Mouse (Mus musculus): ENCODE measurements around the gene Gskip. TPM values are rescaled to one million over a fixed set of nuclear protein-coding genes. Genes with fewer than 3 reads are reported as not detected.

Gskip gene
- polyA plus RNA-seq, 1 experiment, result 20.6 TPM

DNA sequence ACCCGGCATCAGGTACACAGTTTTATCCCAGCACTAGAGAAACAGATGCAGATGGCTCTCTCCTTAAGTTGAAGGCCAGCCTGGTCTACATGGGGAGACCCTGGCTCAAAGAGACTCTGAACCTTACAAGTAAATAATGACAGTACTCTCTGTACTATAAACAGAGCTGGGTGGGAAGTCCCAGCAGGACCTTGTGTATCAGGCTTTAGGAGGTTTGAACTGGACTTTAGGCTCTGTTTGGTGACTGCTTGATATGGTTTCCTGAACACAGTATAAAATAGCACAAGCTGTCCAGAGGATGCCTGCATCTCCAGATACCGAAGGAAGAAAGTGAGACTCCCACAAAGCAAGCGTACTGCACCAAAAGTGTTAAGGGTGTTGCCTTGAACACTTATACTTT lies 2.2 kb downstream of the Gskip start:
- Histone ChIP-seq H3K4me1 (ENCODE audit: control insufficient read depth, insufficient read depth, low read length) (peaks cover 15% of the 10 kb centered on the region), H3K27ac (ENCODE audit: insufficient read depth, low read depth, low read length) (no peak overlapping the region), H3K4me3 (ENCODE audit: insufficient read depth, low read length) (no peak overlapping the region)
- no peak for TF ChIP-seq POLR2A (IDR thresholded peaks at IDR 0.05; ENCODE audit: borderline replicate concordance, low read depth, low read length)
- no peak for TF ChIP-seq CTCF (IDR thresholded peaks at IDR 0.05; ENCODE audit: low read depth, low read length)

DNA sequence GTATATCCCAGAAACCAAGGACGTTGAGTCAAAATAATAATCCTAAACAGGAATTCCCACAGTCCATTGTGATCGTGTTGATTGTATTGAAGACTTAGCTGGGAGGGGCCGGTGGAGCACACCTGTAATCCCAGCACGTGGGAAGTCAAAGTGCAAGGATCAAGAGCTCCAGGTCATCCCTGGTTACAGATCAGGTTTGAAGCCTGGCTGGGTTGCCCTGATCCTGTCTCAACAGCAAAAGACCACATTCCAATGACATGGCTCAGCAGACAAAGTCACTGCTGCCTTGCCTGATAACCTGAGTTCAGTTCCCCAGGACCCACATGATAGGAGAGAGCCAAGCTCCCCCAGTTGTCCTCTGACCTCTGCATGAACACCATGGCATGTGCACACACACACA lies 2.8 kb downstream of the Gskip start:
- no peak for TF ChIP-seq POLR2A (IDR thresholded peaks at IDR 0.05; ENCODE audit: borderline replicate concordance, low read depth, low read length)
- no peak overlapping the region for H3K27ac ChIP-seq (ENCODE audit: insufficient read depth, low read depth, low read length)
- peaks cover 15% of the 10 kb centered on the region for H3K4me1 ChIP-seq (ENCODE audit: control insufficient read depth, insufficient read depth, low read length)
- H3K4me3 ChIP-seq (ENCODE audit: insufficient read depth, low read length), result no peak overlapping the region

DNA sequence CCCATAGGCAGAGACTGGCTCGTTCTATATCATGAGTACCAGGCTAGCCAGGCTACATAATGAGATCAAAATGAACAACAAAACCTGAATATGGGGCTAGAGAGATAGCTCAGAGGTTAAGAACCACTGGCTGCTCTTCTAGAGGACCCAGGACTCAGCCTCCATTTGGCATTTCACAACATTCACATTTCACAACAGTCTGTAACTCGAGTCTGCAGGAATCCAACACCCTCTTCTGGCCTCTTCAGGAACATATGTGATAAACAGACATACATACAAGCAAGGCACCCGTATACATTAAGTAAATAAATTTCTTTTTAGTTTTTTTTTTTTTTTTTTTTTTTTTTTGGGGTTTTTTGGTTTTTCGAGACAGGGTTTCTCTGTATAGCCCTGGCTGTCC lies 3.9 kb downstream of the Gskip start:
- TF ChIP-seq POLR2A (IDR thresholded peaks at IDR 0.05; ENCODE audit: borderline replicate concordance, low read depth, low read length), result no peak
- no peak overlapping the region for H3K4me3 ChIP-seq (ENCODE audit: insufficient read depth, low read length)
- H3K27ac ChIP-seq (ENCODE audit: insufficient read depth, low read depth, low read length), result no peak overlapping the region
- peaks cover 10% of the 10 kb centered on the region for H3K4me1 ChIP-seq (ENCODE audit: control insufficient read depth, insufficient read depth, low read length)

DNA sequence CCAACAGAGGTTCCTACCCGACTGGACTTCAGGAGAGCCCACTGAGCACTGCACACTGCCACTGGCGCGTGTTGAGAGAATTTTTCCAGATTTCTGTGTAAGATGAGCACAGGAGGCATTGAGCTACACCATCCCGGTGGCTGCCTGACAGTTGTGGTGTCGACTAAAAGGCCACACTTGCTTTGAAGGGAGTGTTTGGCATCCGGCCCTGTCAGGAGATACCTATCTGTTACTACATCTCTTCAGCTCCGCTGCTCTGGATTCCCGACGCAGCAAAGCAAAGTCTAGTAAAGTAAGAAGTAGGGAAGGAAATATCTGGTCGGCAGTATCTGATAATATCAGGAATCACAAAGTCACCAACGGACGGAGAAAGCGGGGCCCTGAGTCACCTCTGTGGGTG lies 4.8 kb downstream of the Gskip start:
- no peak overlapping the region for H3K4me3 ChIP-seq (ENCODE audit: insufficient read depth, low read length)
- H3K4me1 ChIP-seq (ENCODE audit: control insufficient read depth, insufficient read depth, low read length), result peaks cover 10% of the 10 kb centered on the region
- H3K27ac ChIP-seq (ENCODE audit: insufficient read depth, low read depth, low read length), result no peak overlapping the region
- TF ChIP-seq POLR2A (IDR thresholded peaks at IDR 0.05; ENCODE audit: borderline replicate concordance, low read depth, low read length) (no peak), CTCF (IDR thresholded peaks at IDR 0.05; ENCODE audit: low read depth, low read length) (no peak)

DNA sequence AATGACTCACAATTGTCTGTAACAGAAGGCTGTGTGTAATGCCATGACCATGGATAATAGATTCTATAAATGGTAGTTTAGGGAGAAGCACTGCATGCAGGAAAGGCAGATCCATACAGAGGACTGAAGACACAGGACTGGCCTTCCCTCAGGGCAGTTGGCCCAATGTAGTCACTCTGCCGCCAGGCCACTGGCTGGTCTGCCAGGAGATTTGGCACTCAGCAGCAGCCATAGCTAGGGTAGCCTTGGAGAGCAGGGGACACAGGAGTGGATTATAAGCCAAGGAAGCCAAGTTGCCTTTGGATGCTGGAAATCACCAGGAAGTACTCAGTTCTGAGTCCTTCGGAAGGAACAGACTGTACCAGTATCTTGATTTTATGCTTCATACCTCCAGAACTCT lies 9.4 kb downstream of the Gskip start:
- Histone ChIP-seq H3K4me3 (ENCODE audit: insufficient read depth, low read length) (no peak overlapping the region), H3K27ac (ENCODE audit: insufficient read depth, low read depth, low read length) (no peak overlapping the region), H3K4me1 (ENCODE audit: control insufficient read depth, insufficient read depth, low read length) (peaks cover 3% of the 10 kb centered on the region; the same call in 1 of the 2 replicates)
- TF ChIP-seq POLR2A (IDR thresholded peaks at IDR 0.05; ENCODE audit: borderline replicate concordance, low read depth, low read length), result no peak
- TF ChIP-seq CTCF (IDR thresholded peaks at IDR 0.05; ENCODE audit: low read depth, low read length), result no peak

DNA sequence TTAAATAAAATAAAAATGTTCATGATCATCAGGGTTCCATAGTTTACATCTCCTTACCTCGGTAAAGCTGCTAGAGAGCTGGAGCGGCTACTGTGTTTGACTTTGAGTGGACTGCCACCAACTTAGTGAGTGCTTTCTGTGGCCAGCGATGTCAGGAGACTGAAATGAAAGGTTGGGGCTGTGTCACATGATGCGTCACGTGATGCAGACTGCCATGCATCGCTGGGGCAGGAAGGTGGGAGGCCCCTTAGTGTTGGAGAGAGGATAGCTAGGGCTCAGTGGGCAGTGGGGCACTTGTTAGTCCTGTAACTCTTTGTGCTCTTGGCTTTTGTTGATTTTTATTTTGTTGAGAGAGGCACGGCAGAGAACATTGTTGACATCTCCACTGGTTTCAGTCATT lies 11.2 kb downstream of the Gskip start:
- TF ChIP-seq CTCF (IDR thresholded peaks at IDR 0.05; ENCODE audit: low read depth, low read length), result no peak
- no peak for TF ChIP-seq POLR2A (IDR thresholded peaks at IDR 0.05; ENCODE audit: borderline replicate concordance, low read depth, low read length)
- H3K4me1 ChIP-seq (ENCODE audit: control insufficient read depth, insufficient read depth, low read length), result peaks cover 8% of the 10 kb centered on the region
- no peak overlapping the region for H3K27ac ChIP-seq (ENCODE audit: insufficient read depth, low read depth, low read length)
- no peak overlapping the region for H3K4me3 ChIP-seq (ENCODE audit: insufficient read depth, low read length)

DNA sequence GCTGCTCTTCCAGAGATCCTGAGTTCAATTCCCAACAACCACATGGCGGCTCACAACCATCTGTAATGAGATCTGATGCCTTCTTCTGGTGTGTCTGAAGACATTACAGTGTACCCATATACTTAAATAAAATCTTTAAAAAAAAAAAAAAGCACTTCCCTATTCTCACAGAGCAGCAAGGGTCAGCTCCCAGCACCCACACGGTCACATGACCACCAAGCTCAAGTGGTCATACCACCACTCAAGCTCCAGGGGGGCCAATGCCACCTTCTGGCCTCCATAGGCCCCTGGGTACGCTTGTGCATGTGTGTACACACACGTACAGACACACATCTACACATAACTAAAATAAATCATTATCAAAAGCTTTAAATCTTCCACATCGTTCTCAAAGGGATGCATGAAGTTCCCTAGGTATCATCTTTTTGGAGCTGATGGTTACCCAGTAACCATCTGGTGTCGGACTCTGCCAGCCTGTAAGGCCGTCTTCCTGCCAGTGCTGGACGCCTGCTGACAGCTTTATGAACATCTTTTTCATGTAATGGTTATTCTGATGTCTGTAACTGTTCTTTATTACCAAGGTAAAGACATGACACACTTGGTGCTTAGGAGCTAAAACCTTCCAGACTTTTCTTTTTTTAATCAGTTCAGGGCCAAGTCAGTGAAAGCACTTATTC lies 12.6 kb downstream of the Gskip start:
- H3K4me3 ChIP-seq (ENCODE audit: insufficient read depth, low read length), result no peak overlapping the region
- TF ChIP-seq CTCF (IDR thresholded peaks at IDR 0.05; ENCODE audit: low read depth, low read length) (no peak), POLR2A (IDR thresholded peaks at IDR 0.05; ENCODE audit: borderline replicate concordance, low read depth, low read length) (no peak)
- H3K4me1 ChIP-seq (ENCODE audit: control insufficient read depth, insufficient read depth, low read length), result peaks cover 11% of the 10 kb centered on the region
- no peak overlapping the region for H3K27ac ChIP-seq (ENCODE audit: insufficient read depth, low read depth, low read length)

DNA sequence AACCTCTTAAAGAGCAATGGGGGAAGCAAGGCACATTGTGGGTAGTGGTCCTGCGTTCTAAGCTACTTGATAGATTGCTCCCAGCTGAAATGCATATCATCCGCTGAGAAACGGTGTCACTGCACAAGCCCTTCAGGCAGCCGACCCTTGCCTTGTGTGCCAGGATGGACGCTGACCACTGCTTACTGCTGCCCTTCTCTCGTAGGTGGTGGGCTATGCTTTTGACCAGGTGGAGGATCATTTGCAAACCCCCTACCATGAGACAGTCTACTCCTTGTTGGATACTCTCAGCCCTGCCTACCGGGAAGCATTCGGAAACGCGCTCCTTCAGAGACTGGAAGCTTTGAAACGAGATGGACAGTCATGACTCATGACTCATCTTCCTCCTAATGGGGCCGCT lies 15.8 kb downstream of the Gskip start:
- no peak for TF ChIP-seq CTCF (IDR thresholded peaks at IDR 0.05; ENCODE audit: low read depth, low read length)
- TF ChIP-seq POLR2A (IDR thresholded peaks at IDR 0.05; ENCODE audit: borderline replicate concordance, low read depth, low read length), result no peak
- Histone ChIP-seq H3K4me3 (ENCODE audit: insufficient read depth, low read length) (no peak overlapping the region), H3K27ac (ENCODE audit: insufficient read depth, low read depth, low read length) (no peak overlapping the region), H3K4me1 (ENCODE audit: control insufficient read depth, insufficient read depth, low read length) (peaks cover 11% of the 10 kb centered on the region)

DNA sequence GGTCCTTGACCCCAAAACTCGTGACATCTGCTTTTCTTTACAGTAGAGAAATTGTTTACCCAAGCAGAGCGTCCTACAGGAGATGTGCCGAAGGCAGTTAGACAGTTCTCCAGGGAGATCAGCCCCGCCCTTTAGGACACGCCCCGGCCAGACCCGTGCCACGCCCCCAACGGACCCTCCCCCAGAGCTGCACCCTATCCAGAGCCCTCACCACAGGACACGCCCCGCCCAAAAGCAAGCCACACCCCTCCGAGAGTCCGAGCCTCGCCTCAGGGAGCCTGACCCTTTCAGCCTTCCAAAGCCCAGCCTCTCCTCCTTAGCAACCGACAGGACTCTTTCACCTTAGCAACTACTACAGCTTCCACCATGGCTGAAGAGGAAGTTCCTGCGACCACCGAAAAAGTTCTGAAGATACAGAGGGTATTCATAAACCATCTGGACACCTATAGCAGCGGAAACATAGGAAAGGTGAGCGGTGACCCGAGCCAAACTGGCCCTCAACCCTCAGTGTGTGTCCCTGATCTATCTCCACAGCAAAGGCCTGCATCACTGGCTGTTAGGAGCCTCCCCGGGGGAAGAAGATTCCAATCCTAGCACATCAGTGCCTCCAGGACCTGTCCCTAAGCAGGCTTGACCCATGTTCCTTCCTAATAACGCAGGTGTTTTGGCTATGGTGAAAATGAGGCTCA lies 21.3 kb downstream of the Gskip start, which contains the start of gene Ak7:
TSS of gene Ak7 (plus strand) at position 178 of the 689 bp plus-strand sequence.
- H3K27ac ChIP-seq (ENCODE audit: insufficient read depth, low read depth, low read length), result no peak within 1 kb of the TSS
- H3K4me3 ChIP-seq (ENCODE audit: insufficient read depth, low read length), result no peak within 1 kb of the TSS
- peaks cover 4% of the 10 kb centered on the region for H3K4me1 ChIP-seq (ENCODE audit: control insufficient read depth, insufficient read depth, low read length)
- TF ChIP-seq CTCF (IDR thresholded peaks at IDR 0.05; ENCODE audit: low read depth, low read length) (no peak), POLR2A (IDR thresholded peaks at IDR 0.05; ENCODE audit: borderline replicate concordance, low read depth, low read length) (no peak)

DNA sequence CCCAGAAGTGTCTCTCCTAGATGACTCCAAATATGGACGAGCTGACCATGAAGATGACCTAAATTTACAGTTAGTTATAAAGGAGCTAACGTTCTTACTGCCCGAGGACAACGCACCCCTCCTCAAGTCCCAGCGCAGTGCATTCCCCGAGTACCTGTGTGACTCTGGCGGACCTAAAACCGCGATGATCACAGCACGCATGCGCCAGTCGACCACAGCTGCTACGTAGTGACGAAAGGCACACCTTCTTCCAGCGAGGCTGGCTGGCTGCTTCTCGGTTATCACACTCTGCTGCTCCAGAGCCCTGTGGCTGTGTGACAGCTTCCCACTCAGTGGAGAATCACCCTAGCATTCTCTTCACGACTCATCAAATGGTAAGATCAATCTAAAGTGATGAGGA lies 34.0 kb downstream of the Gskip start:
- no peak overlapping the region for H3K4me3 ChIP-seq (ENCODE audit: insufficient read depth, low read length)
- TF ChIP-seq CTCF (IDR thresholded peaks at IDR 0.05; ENCODE audit: low read depth, low read length) (no peak), POLR2A (IDR thresholded peaks at IDR 0.05; ENCODE audit: borderline replicate concordance, low read depth, low read length) (no peak)
- no peaks in the 10 kb centered on the region for H3K4me1 ChIP-seq (ENCODE audit: control insufficient read depth, insufficient read depth, low read length)
- H3K27ac ChIP-seq (ENCODE audit: insufficient read depth, low read depth, low read length), result no peak overlapping the region

Measured in bone marrow macrophage, adult 2 months (primary cell).